Comparison of ENCODE assay signal across 8 mouse cellular contexts in the genomic region with DNA sequence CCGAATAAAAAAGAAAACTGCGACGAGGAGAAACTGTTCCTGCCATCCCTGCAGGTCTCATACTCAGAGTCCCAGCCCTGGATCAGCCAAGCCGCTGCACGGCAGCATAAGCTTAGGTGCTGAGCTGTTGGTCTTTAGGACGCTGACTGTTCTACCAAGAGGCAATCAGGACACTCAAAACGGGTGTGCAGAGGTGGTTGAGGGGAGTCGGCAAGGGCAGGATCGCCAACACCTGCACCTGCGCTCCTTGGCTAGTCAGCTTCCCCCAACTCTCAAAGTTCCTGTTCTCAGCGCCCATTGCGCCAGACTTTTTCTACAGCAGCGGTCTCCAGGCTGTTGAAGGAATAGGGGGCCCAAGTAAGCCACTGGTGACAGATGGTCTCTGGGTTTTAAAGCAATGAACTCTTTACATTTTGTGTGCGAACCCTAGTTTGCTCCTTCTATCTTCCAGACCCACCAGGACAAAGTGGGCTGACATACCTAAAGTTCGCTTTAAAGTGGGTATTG.
DNase-seq lines count a peak whose midpoint lies in the region; ATAC-seq and TF ChIP-seq lines count a peak whose summit lies in the region.

No protein-coding gene starts in this region.

- WGBS in lung, postnatal 0 days = 2% methylated on average over 15 of the region's 15 CpGs
- 3% methylated on average over 15 of the region's 15 CpGs for WGBS in lung, adult 2 months
- WGBS in heart, embryonic 16.5 days = 3% methylated on average over 15 of the region's 15 CpGs

- TF ChIP-seq CTCF in lung, postnatal 0 days (IDR thresholded peaks at IDR 0.05) = no peak
- TF ChIP-seq CTCF in lung, adult 2 months (IDR thresholded peaks at IDR 0.05; ENCODE audit: insufficient read depth, low read length) = no peak

- H3K9me3 ChIP-seq in lung, postnatal 0 days (ENCODE audit: low read length) = no peaks in the 10 kb centered on the region
- H3K9me3 ChIP-seq in heart, embryonic 16.5 days (replicated peaks; ENCODE audit: control insufficient read depth, low read length) = no peaks in the 10 kb centered on the region

- no peaks in the 10 kb centered on the region for H3K4me1 ChIP-seq in lung, postnatal 0 days (ENCODE audit: insufficient read depth, low read depth, low read length)
- 0 out of 2 replicates have a peak, but pooled peaks cover 2% of the 10 kb centered on the region for H3K4me1 ChIP-seq in lung, adult 2 months (ENCODE audit: control insufficient read depth, insufficient read depth, low read length)
- H3K4me1 ChIP-seq in heart, embryonic 16.5 days (ENCODE audit: control insufficient read depth, insufficient read depth, low read length) = peaks cover 15% of the 10 kb centered on the region

- peak overlapping the region; percentile 97; the same call in 1 of the 2 replicates for H3K4me2 ChIP-seq in lung, postnatal 0 days (replicated peaks; ENCODE audit: low read depth, low read length)
- H3K4me2 ChIP-seq in heart, embryonic 16.5 days (ENCODE audit: low read depth, low read length) = peak overlapping the region; percentile 98

- H3K4me3 ChIP-seq in lung, postnatal 0 days (ENCODE audit: low read depth, low read length) = 0 out of 2 replicates have a peak overlapping the region, but pooled peaks have one; percentile 65
- no peak overlapping the region for H3K4me3 ChIP-seq in lung, adult 2 months (replicated peaks; ENCODE audit: extremely low read depth, low read depth, low read length)
- peak overlapping the region; percentile 77 for H3K4me3 ChIP-seq in heart, embryonic 16.5 days (ENCODE audit: low read length)

- no peaks in the 10 kb centered on the region for H3K36me3 ChIP-seq in lung, postnatal 0 days (ENCODE audit: insufficient read depth, low read length)
- no peaks in the 10 kb centered on the region for H3K36me3 ChIP-seq in heart, embryonic 16.5 days (ENCODE audit: control insufficient read depth, insufficient read depth)

- H3K27me3 ChIP-seq in lung, postnatal 0 days (replicated peaks; ENCODE audit: insufficient read depth, low read length) = peaks cover 67% of the 10 kb centered on the region
- peaks cover 73% of the 10 kb centered on the region for H3K27me3 ChIP-seq in heart, embryonic 16.5 days (ENCODE audit: control insufficient read depth, insufficient read depth, low read length)

- no peak overlapping the region for H3K27ac ChIP-seq in lung, postnatal 0 days (ENCODE audit: low read length)
- H3K27ac ChIP-seq in heart, embryonic 16.5 days (ENCODE audit: low read length) = no peak overlapping the region

- no peak overlapping the region for H3K9ac ChIP-seq in lung, postnatal 0 days (replicated peaks; ENCODE audit: low read depth)
- no peak overlapping the region for H3K9ac ChIP-seq in heart, embryonic 16.5 days (ENCODE audit: low read length)

- no peak for TF ChIP-seq POLR2A in lung, adult 2 months (IDR thresholded peaks at IDR 0.05; ENCODE audit: borderline replicate concordance, extremely low read depth, low read depth, low read length)

- ATAC-seq in lung, postnatal 0 days = no peak
- ATAC-seq in heart, embryonic 16.5 days (replicated peaks; ENCODE audit: extremely low read depth, insufficient read depth, low FRiP score) = no peak
- 0 out of 2 replicates have a peak, but pooled peaks have one; percentile 21 for ATAC-seq in megakaryocyte progenitor cell, adult 5-6 weeks (replicated peaks; ENCODE audit: poor library complexity)

- no peak for DNase-seq in lung, postnatal 0 days (ENCODE audit: low spot score)
- no peak for DNase-seq in lung, adult 2 months
- DNase-seq in yolk sac, embryonic 10.5 days (ENCODE audit: low spot score) = peak; percentile 5
- DNase-seq in c-Kit-positive CD71-positive TER-119-positive erythroid progenitor cells, embryonic 14.5 days (ENCODE audit: low spot score) = no peak
- DNase-seq in cerebellum, adult 11 months = no peak
- DNase-seq in ovary, postnatal 14 days (ENCODE audit: low spot score) = no peak

- no peak for TF ChIP-seq EP300 in lung, postnatal 0 days (IDR thresholded peaks at IDR 0.05)
